Mouse (Mus musculus) liver, embryonic 16.5 days (tissue): ENCODE data around the gene Dpagt1. TPM values are rescaled to one million over a fixed set of nuclear protein-coding genes. Genes with fewer than 3 reads are reported as not detected.

Source experiments
- ATAC-seq: fragments of 200-750 bp; cut with Nextera tagmentation; 2 replicates; pipeline ENCODE4 v1.8.0; 2017; ENCODE audit warnings: low read depth, mild to moderate bottlenecking, moderate number of reproducible peaks, moderate library complexity
- H3K27ac ChIP-seq: fragments of 300-500 bp; sonication (generic); 2 replicates; pipeline ENCODE4 v1.5.1; 2014; ENCODE audit warnings: mild to moderate bottlenecking, low read length
- H3K27me3 ChIP-seq: fragments of 300-500 bp; sonication (generic); 2 replicates; pipeline ENCODE4 v1.6.1; 2014; ENCODE audit warnings: low read depth, low read length, mixed read lengths; ENCODE audit not compliant: control insufficient read depth, insufficient read depth
- H3K36me3 ChIP-seq: fragments of 300-500 bp; sonication (generic); 2 replicates; pipeline ENCODE4 v1.6.1; 2014; ENCODE audit warnings: mild to moderate bottlenecking; ENCODE audit not compliant: control insufficient read depth, insufficient read depth
- H3K4me1 ChIP-seq: fragments of 300-500 bp; sonication (generic); 2 replicates; pipeline ENCODE4 v1.6.1; 2014; ENCODE audit warnings: low read depth, low read length, mixed read lengths; ENCODE audit not compliant: control insufficient read depth
- H3K4me2 ChIP-seq: fragments of 300-500 bp; sonication (generic); 2 replicates; pipeline ENCODE4 v1.6.1; 2014; ENCODE audit warnings: low read depth, low read length, mixed read lengths
- H3K4me3 ChIP-seq: fragments of 300-500 bp; sonication (generic); 2 replicates; pipeline ENCODE4 v1.5.1; 2014; ENCODE audit warnings: low read depth, mild to moderate bottlenecking, low read length
- H3K9ac ChIP-seq: fragments of 300-500 bp; sonication (generic); 2 replicates; pipeline ENCODE4 v1.6.1; 2014; ENCODE audit warnings: low read depth, low read length
- H3K9me3 ChIP-seq: fragments of 300-500 bp; sonication (generic); replicated peaks from 2 replicates; pipeline ENCODE4 v1.6.1; 2016; ENCODE audit warnings: low read length; ENCODE audit not compliant: control insufficient read depth
- WGBS: fragments of 180-500 bp; shearing (Covaris S2); extraction: QIAGEN DNeasy Blood & Tissue Kit; methylation state at CpG from one replicate; pipeline ENCODE4 v1.1.7; 2014; ENCODE audit not compliant: insufficient replicate concordance; 5-methylcytosine and 5-hydroxymethylcytosine counted together
- polyA plus RNA-seq: library from polyadenylated mRNA; unstranded; fragments of >200 nt; fragmentation: Nextera tagmentation; extraction: Ambion mirVana; gene quantifications from 2 replicates; pipeline ENCODE4 v1.2.1, GENCODE M21; 2015

The Dpagt1 gene
- polyA plus RNA-seq, 1 experiment from 2014 or later, result 20.1 TPM

DNA sequence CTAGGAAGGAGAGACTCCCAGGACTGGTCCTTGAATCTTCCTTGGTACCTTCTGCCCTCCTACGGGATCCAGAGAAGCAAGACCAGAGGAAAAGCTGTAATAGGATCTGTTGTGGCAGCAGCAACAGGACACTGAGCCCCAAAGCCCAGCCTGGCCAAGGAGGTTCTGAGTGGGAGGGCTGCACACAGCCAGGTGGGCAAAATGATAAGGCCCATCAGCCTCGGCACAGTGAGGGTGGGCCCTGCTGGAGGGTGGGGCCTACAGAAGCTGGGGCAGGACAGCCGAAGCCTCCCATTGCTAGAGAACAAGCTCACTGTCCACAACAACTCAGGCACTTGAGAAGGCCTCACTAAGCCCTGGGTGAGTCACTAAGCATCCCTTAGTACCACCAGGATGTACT lies 16.4 kb downstream of the Dpagt1 start:
- Histone ChIP-seq H3K4me1 (peaks cover 28% of the 10 kb centered on the region), H3K9me3 (no peaks in the 10 kb centered on the region), H3K36me3 (peaks cover 45% of the 10 kb centered on the region), H3K4me3 (peak overlapping the region; percentile 85), H3K27ac (peak overlapping the region; percentile 99), H3K27me3 (no peaks in the 10 kb centered on the region), H3K4me2 (peak overlapping the region; percentile 84), H3K9ac (peak overlapping the region; percentile 83)
- peak; percentile 81 for ATAC-seq
- WGBS, result 15% methylated on average over 3 of the region's 3 CpGs

DNA sequence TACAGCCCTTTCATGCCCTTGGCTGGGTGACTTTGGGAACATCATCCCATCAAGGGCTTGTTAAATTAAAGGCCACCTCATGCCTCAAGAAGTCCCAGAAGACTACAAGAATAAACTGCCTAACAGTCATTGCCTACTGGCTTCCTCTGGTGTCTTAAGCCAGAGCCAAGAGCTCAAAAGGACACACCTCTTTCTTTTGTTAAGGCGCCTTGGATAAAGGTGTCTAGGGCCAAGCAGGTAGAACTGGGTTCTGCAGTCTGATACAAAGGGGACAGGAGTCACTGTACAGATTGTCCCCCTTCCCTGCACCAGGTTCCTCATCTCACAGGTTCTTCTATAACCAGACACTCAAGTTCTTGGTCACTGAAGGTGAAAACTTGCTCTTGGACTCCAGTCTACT lies 16.8 kb downstream of the Dpagt1 start:
- 40% methylated on average over 1 of the region's 1 CpGs for WGBS
- peak overlapping the region; percentile 83 for H3K9ac ChIP-seq
- H3K4me3 ChIP-seq, result peak overlapping the region; percentile 85

DNA sequence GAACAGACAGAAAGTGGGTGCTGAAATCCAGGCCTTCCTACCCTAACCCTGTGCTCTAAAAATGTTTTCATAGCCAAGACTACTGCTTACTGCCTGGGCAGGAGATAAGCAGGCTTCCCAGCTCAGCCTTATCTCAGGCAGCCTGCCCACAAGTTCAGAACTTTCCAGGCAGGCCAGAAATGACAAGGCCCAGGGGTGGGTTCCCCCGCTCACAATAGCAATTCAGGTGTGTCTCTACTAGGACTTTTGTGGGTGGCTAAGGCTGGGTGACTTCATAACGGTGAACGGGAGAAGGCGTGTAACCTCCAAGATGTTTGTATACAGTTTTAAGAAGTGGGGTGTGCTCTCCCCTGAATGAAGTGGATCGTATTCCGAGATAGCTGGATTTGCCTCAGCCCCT lies 17.5 kb downstream of the Dpagt1 start:
- ATAC-seq, result peak; percentile 76
- H3K36me3 ChIP-seq, result peaks cover 45% of the 10 kb centered on the region

More for the DNA sequence above, 16.8 kb downstream of the Dpagt1 start:
- Histone ChIP-seq H3K9me3 (no peaks in the 10 kb centered on the region), H3K27ac (peak overlapping the region; percentile 99), H3K36me3 (peaks cover 45% of the 10 kb centered on the region), H3K27me3 (no peaks in the 10 kb centered on the region), H3K4me1 (peaks cover 24% of the 10 kb centered on the region), H3K4me2 (peak overlapping the region; percentile 84)
- peak; percentile 0; the same call in 1 of the 2 replicates for ATAC-seq

DNA sequence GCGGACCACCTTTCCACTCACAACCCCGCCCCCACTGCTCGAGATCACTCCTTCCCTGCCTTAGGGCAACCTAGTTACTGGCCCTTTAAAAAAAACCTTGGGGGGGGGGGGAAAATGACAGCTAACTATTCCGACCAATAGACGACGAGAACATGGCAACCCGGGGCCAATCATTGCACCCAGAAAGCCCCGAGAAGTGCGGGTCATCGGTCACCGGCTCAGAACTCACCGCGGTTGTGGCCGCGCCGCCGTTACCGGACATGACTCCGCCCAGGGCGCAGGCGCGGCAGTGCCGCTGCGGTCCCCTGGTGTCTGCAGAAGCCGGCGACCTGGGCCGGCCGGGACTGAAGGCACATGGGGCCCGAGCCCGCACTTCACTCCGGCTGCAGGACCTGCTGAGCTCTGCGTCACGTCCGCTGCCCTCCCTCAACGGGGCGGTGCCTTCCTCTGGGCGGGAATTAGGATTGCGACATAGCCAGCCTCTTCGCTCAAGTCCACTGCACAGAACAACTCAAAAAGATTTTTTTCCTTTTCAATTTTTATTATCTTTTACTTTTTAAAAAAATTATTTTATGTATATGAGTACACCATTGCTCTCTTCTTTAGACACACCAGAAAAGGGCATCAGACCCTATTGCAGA lies 18.1 kb downstream of the Dpagt1 start, which contains the start of gene Hmbs:
Gene Hmbs, minus strand, starts transcription at position 448 of the 641 bp plus-strand sequence.
- Histone ChIP-seq H3K36me3 (peaks cover 45% of the 10 kb centered on the region), H3K4me3 (peak within 1 kb of the TSS; percentile 85), H3K9me3 (no peaks in the 10 kb centered on the region), H3K4me1 (peaks cover 20% of the 10 kb centered on the region), H3K27ac (peak within 1 kb of the TSS; percentile 99), H3K9ac (peak within 1 kb of the TSS; percentile 83), H3K27me3 (no peaks in the 10 kb centered on the region), H3K4me2 (peak within 1 kb of the TSS; percentile 84)
- peak; percentile 80 for ATAC-seq
- WGBS, result under 1% methylated on average over 39 of the region's 39 CpGs

More for the DNA sequence above, 17.5 kb downstream of the Dpagt1 start:
- peak overlapping the region; percentile 84 for H3K4me2 ChIP-seq
- peaks cover 20% of the 10 kb centered on the region for H3K4me1 ChIP-seq
- no peaks in the 10 kb centered on the region for H3K9me3 ChIP-seq
- peak overlapping the region; percentile 99 for H3K27ac ChIP-seq
- 1% methylated on average over 6 of the region's 6 CpGs for WGBS
- H3K27me3 ChIP-seq, result no peaks in the 10 kb centered on the region
- peak overlapping the region; percentile 85 for H3K4me3 ChIP-seq
- peak overlapping the region; percentile 83 for H3K9ac ChIP-seq

DNA sequence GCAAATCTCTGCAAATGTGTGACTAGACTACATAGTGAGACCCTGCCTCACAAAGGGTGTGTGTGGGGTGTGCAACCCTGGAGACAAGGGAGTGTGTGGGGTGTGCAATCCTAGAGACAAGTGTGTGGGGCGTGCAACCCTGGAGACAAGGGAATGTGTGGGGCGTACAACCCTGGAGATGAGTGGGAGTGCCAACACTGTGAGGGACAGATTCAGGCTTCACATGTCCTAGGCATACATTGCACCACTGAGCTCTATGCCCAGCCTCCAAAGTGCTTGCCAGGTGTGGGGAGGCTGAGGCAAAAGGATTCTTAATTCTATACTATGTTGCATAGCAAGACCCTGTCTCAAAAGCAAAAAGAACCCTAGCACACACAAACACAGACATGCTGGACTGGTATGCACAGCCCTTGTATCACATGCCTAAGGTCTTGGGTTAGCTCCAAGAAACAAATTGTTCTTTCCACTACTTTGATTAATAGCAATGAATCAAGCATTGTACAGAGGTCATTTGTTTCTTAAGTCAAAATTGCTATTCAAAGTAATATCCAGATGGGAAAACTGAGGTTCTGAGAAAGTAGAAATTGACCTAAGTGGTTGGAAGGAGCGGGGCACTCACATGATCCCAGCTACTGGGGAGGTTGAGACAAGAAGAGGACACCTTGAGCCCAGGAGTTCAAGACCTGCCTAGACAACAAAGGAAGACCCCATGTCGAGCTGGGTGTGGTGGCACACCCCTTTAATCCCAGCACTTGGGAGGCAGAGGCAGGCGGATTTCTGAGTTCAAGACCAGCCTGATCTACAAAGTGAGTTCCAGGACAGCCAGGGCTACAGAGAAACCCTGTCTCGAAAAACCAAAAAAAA lies 20.0 kb downstream of the Dpagt1 start:
- Histone ChIP-seq H3K4me3 (no peak overlapping the region), H3K27me3 (no peaks in the 10 kb centered on the region), H3K9me3 (no peaks in the 10 kb centered on the region), H3K27ac (peak overlapping the region; percentile 99; the same call in 1 of the 2 replicates), H3K9ac (no peak overlapping the region), H3K36me3 (peaks cover 42% of the 10 kb centered on the region), H3K4me2 (no peak overlapping the region), H3K4me1 (peaks cover 20% of the 10 kb centered on the region)
- 69% methylated on average over 6 of the region's 6 CpGs for WGBS
- no peak for ATAC-seq

DNA sequence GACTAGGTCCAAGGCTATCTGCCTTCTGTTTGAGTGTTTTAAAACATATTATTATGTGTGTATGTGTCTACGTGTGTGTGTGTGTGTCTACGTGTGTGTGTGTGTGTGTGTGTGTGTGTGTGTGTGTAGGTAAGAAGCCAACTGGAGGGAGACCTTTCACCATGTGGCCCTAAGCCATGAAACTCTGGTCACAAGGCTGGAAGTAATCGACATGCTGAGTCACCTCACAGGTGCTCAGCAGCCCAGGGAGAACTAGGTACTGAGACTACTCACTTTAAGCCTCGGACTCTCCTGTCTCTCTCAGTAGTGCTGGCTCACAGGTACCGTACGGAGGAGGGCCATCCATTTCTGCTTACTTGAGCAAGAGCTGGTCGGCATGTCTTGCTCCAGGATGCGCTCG lies 21.3 kb downstream of the Dpagt1 start:
- Histone ChIP-seq H3K27me3 (no peaks in the 10 kb centered on the region), H3K4me1 (peaks cover 18% of the 10 kb centered on the region), H3K9me3 (no peaks in the 10 kb centered on the region), H3K9ac (no peak overlapping the region), H3K36me3 (peaks cover 38% of the 10 kb centered on the region), H3K27ac (no peak overlapping the region), H3K4me3 (no peak overlapping the region), H3K4me2 (no peak overlapping the region)
- no peak for ATAC-seq
- WGBS, result 82% methylated on average over 9 of the region's 9 CpGs

DNA sequence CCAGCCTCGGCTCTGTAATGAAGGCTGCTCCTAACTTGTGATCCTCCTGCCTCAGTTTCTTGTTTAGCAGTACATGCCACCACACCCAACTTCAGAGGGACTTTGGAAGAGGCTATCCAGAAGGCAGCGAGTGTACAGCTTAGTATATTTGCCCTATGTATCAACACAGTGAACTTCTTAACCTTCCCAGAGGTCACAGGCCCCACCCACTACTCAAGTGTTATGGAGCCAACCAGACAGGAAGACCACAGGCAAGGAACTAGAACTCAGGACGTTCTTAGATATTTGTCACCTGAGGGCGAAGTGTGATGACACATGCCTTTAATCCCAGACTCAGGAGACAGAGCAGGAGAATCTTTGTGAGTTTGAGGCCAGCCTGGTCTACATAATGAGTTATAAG lies 21.8 kb downstream of the Dpagt1 start:
- Histone ChIP-seq H3K9ac (no peak overlapping the region), H3K9me3 (no peaks in the 10 kb centered on the region), H3K27ac (no peak overlapping the region; the same call in 1 of the 2 replicates), H3K4me1 (peaks cover 17% of the 10 kb centered on the region), H3K4me3 (no peak overlapping the region), H3K27me3 (no peaks in the 10 kb centered on the region), H3K36me3 (peaks cover 42% of the 10 kb centered on the region), H3K4me2 (no peak overlapping the region)
- no peak for ATAC-seq
- 76% methylated on average over 4 of the region's 4 CpGs for WGBS

DNA sequence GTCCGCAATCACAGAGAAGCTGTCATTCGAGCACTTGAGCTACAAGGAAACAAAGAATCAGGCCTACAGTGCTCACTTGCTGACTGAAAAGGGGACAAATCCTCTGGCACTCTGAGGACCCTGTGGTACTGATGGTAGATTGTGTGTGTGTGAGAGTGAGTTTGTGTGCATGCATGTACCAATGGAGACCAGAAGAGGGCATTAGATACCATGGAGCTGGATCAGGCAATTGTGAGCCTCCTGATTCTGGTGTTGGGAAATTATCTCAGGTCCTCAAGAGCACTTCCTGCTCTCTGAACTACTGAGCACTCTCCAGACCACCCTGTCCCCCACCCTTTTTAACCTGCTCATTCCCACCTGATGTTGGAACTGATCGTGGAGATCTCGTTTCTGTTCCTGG lies 22.7 kb downstream of the Dpagt1 start:
- Histone ChIP-seq H3K27ac (no peak overlapping the region), H3K27me3 (no peaks in the 10 kb centered on the region), H3K4me2 (no peak overlapping the region), H3K9ac (no peak overlapping the region), H3K36me3 (peaks cover 50% of the 10 kb centered on the region), H3K4me3 (no peak overlapping the region), H3K4me1 (peaks cover 13% of the 10 kb centered on the region), H3K9me3 (no peaks in the 10 kb centered on the region)
- ATAC-seq, result no peak
- WGBS, result 92% methylated on average over 4 of the region's 4 CpGs

DNA sequence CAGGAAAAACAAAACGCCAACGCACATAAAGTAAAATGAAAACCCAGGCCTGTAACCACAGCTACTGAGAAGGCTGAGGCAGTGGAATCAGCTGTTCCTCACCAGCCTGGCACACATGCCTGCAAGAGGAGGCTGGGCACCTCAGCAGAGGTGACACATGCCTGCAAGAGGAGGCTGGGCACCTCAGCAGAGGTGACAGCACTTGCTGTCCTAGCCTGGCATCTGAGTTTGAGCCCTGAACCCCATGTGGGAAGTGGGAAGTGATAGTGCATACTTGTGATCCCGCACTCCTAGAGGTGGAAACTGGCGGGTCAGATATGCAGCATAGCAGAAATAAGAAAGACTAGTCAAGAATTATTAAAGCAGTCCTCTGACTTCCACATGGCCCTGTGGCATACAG lies 25.6 kb downstream of the Dpagt1 start:
- ATAC-seq, result no peak
- Histone ChIP-seq H3K27ac (no peak overlapping the region), H3K4me1 (peaks cover 4% of the 10 kb centered on the region), H3K9ac (no peak overlapping the region), H3K4me3 (no peak overlapping the region), H3K9me3 (no peaks in the 10 kb centered on the region), H3K4me2 (no peak overlapping the region), H3K27me3 (no peaks in the 10 kb centered on the region), H3K36me3 (peaks cover 78% of the 10 kb centered on the region)
- 86% methylated on average over 4 of the region's 4 CpGs for WGBS
